Mouse (Mus musculus): ENCODE results near the gene Adgrv1. TPM values are rescaled to one million over a fixed set of nuclear protein-coding genes. Genes with fewer than 3 reads are reported as not detected.
"Not testable (repeated sequence)": the region's sequence is repeated elsewhere in the genome, so short reads cannot be mapped to it uniquely, and the experiment has no call there.

The Adgrv1 gene
- total RNA-seq, 2 experiments from 2014 or later, result 0.08 to 0.15 TPM

GRCm38 (mm10) chr13:81335241-81335640, 297.7 kb downstream of the Adgrv1 start:
- no peak for DNase-seq

- DNase-seq, result peak; percentile 7 to 26
These were observed 300.9 kb downstream of the Adgrv1 start for GRCm38 (mm10) chr13:81332018-81332417.

GRCm38 (mm10) chr13:81329762-81330161, 303.2 kb downstream of the Adgrv1 start:
- no peak for DNase-seq

DNA sequence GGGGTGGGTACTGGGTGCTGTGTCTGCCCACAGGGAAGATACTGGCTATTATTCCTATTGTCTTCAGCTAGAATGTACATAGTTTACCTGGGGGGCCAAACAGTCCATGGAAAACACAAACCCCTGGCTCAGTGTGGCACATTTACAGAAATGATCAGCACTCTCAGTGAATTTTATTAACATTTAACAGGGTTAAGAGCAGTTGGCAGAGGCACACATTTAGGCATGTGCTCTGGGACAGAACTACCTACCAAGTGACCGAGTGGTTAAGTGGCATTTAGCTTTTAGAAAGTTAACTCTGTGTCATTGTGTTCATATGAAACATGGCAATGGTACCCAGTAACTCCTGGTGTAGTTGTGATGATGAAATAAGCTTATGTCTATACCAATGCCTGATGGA, 304.8 kb downstream of the Adgrv1 start:
- DNase-seq, result no peak

DNA sequence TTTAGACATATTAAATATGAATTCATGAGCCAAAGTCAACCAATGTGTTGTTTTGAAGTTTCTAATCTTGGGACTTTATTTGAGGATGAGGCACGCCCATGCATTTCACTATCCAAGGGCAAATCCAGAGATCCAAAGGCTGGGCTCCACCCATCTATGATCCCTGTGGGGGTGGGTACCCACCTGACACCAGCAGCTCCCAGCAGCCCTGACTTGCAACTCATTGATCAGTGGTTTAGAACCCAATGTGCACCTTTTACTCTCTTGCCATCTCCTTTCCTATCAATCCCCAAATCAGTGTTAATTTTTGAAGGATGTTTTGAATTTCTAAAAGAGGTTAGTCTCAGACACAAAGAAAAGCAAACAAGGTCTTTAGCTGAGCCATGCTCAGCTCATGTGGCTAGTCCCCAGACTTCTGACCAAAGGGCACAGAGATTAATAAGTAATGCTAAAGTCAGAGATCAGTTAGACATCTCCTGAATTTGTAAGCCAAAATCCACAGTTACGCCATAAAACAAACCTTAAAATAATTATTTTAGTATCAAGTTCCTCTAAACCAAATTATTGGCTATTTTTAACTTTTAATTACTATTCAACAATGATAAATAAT, 307.2 kb downstream of the Adgrv1 start:
- DNase-seq, result no peak

DNA sequence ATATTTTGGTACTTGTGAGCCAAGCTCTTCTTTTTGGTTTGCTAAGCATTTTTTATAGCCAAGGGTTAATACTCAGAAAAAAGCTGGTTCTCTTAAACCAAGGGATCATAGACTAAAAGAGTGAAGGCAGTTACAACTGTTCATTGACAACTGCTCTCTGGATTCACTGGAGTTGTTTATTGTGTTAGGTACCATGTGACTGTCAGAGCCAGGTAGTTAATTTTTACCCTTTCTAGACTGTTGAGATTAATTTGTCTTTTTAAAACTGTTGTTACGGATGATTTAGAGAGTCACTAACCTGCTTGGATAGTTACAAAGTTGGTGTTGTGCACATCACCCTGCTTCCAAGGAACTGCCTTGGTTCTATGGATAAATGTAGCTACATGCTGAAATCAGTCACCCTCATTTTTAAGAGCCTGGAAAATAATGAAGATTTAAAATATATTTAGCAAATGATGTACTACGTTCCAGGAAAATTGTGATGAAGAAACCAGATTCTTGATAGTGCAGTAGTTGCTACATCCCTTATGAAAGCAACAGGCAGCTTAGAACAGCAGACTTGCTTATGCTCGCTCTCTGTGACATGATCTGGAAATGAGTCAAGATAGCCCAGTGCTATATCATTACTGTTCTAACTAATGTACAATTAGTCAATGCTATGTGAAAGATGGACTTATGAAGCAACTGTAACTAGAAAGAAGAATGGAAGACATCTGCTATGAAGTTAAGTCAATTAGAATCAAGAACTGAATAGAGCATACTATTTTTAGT, 309.2 kb downstream of the Adgrv1 start:
- DNase-seq, result no peak

DNA sequence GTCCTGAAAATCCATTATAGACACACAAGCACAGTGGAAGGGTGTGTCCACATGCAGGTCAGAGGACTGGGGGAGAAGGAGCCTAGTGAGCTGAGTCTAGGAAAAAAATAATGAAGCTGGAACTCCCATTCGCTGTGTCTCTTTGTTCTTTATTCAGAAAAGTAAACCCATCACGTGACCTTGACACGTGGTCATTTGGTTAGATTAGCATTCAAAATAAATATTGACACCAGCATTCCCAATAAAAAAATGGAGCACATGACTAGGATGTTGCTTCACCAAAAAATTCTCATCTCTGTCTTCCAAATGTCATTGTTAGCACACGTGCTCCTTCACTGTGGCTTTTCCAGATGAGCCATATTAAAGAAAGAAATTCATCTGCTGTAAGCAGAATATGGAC, 316.4 kb downstream of the Adgrv1 start:
- no peak for DNase-seq

GRCm38 (mm10) chr13:81314306-81315120, 318.4 kb downstream of the Adgrv1 start:
- peak; percentile 9 to 24 for DNase-seq

DNA sequence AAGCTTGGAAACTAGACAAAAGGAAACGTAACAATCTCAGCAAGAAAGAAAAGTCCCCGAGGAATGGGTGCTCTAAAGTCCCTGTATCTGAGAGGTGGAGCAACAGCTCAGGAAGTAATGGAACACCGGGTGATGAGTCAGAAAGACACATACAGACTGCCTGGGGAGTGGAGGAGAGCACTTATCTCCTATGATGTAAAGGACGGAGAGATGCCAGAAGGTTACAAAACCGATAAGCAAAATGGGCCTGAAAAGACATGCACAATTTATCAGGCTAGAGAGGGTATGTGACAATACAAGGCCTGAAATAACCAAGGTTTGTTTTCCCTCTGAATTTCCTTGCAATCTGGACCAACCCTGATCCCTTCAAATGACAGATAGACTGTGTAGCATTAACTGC, 320.8 kb downstream of the Adgrv1 start:
- DNase-seq, result no peak

DNA sequence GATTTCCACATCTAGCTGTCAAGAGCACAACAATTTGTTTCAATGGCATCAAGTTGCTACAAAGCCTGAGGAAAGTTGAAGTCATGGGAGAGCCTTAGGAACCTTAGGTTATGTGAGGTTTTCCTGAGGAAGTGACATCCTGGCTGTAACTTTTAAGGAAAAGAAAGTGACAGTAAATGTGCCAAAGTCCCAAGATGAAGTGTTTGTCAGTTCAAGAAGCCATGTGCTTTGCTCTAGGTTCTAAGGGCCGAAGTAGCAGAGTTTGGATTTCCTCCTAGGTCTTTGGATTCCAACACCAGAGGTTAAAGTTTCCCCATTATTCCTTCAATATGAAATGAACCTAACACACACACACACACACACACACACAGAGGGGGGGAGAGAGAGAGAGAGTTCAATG, 332.1 kb downstream of the Adgrv1 start:
- DNase-seq, result no peak

GRCm38 (mm10) chr13:81294106-81294505, 338.8 kb downstream of the Adgrv1 start:
- DNase-seq, result no peak

DNA sequence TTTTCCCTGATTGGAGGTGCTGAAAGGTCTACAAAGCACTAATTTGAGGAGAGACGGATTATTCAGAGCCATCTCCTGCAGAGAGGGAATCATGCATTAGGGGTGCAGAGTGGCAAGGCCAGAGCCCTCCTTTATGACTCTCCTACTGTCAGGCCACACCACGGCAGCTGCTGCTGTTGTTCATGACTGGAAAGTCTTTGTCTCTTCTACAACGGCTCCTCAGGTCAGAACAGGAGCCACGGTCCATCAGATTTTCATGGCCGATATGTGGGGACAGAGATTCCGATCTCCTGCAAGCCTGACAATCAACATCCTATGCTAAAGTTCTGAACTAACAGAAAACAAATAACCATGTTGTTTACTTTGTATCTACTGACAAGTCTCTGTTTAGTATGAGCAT, 350.8 kb downstream of the Adgrv1 start:
- no peak for DNase-seq

DNA sequence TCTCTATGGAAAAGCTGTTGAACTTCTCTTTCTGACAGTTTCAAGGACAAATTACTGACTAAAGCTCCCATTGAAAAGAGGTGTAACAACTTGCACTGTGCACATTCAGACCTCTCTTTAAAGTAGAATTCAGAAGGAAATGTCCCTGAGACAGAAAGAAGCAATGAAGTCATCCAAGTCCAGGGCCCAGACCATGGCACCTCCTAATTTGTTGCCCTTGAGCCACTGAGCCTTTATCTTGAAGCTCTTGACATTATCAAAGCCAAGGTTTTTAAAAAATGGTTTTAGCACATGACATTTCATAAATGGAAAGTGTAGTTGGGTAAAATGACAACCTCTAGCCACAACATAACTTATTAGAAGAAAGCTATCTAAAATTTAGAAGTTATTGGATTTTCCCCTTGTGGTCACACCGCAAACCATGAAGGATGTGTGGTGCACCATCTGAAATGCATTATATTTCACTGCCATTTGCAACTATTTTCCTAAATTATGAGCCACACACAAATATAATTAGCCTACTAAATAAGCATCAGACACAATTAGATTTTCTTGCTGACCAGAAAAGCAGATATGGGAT, 352.2 kb downstream of the Adgrv1 start:
- no peak for DNase-seq

GRCm38 (mm10) chr13:81279351-81279736, 353.6 kb downstream of the Adgrv1 start:
- no peak for DNase-seq

DNA sequence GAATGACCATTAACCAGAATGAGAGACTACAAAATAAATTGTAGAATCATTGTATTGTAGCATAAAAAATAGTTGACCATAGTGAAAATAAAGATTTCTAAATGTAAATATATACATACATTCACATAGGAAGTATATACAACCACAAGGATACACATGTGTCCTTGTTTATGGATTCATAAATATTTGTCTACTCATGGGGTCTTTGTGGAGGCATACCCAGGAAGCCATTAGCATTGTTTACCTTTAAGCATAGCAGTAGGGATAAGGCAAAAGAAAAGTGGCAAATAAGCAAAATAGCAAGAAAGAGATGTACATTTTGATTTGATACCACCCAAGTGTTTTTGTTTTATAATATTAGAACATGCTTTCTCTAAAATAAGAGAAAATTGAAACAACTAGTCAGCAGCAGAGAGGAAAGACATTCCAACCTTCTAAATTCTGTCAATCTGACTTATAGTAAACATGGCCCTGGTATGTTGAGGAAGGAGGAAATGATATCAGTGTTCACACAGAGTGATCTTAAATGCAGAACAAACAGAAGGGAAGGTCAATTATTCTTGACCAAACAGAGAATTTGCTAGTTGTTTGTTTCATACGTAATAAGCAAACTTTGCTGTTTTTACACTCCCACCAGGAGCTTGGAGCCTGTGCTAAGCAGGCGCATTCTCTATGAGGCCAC, 354.1 kb downstream of the Adgrv1 start:
- DNase-seq, result no peak

DNA sequence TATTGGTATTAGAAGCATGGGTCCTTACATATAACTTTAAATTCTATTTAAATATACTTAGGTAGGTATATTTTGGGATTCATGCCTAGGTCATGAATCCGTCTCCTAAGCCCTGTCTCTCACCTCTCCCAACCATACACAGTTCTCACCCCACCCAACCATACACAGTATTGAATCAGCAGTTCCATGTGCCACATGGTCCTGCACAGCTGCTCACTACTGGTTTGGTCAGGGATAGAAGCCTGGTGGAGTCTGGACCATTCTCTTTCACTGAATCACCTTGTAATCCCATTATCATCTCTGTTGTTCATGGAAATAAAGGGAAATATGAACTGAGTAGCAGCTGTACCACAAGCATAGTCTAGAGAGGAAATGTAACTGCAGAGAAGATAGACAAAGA, 359.1 kb downstream of the Adgrv1 start:
- no peak for DNase-seq

- DNase-seq, result no peak
These were observed 362.6 kb downstream of the Adgrv1 start for GRCm38 (mm10) chr13:81270396-81270795.

DNA sequence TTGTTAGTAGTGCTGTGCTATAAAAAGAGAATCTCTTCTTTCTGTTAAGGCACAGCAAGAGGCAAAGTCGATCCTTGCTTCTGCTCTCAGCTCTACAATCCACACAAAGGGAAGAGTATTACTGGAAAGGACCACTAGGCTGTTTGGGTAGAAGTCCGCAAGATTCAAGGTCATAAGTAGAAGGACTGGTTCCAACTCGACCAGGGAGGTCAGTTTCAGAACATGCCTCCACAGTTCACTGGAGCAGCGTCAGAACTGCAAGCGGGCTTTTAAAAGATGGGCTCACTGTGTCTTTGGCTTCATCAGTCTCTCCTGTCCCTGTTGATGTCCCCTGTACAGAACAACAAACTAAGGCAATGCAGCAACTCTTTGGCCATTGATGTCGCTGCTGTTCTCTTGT, 363.9 kb downstream of the Adgrv1 start:
- no peak for DNase-seq

GRCm38 (mm10) chr13:81267489-81267888, 365.5 kb downstream of the Adgrv1 start:
- DNase-seq, result not testable (repeated sequence)

GRCm38 (mm10) chr13:81264465-81264864, 368.5 kb downstream of the Adgrv1 start:
- no peak for DNase-seq

DNA sequence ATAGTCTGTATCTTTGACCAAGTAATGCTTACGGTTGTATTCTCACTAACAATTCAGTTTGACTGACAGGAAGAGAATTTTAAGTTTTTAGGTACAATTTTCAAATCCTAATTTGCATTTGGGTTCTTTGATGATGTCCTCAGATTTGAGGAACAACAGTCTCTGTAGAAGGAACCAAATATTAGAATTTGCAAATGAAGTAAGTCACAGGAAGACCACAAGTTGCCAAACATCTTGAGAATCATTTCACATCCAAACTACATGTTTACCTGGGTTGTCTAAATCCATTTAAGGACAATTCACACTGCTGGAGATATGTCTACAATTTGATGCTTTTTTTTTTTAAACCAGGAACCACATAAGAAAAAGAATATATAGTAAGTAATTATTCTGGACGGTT, 391.8 kb downstream of the Adgrv1 start:
- DNase-seq, result no peak

GRCm38 (mm10) chr13:81239836-81240235, 393.1 kb downstream of the Adgrv1 start:
- DNase-seq, result no peak
